Mouse (Mus musculus): ENCODE measurements around the gene Babam2.
"Not testable (repeated sequence)": the region's sequence is repeated elsewhere in the genome, so short reads cannot be mapped to it uniquely, and the experiment has no call there.

The Babam2 gene

DNA sequence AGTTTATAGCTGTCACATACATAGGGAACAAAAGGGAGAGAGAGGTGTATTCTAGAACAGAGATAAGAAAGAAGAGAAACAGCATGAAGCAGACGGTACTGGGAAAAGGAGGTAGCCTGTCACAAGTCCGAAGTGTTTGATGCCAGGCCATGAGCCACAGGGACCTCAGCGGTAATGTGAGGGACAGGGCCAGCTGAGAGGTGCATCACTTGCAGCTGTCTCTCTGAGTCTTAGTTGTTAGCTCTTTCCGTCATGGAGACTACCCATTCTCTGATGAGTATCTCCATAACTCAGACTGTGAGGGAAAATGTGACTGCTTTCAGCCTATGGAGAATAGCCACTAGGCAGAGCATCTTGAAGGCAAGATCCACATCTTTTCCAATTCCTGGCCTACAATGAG, 253.0 kb downstream of the Babam2 start:
- no peak for DNase-seq

GRCm38 (mm10) chr5:31955184-31955583, 257.7 kb downstream of the Babam2 start:
- DNase-seq: no peak

- peak; percentile 43 for DNase-seq
Observed at GRCm38 (mm10) chr5:31956336-31956735, 258.9 kb downstream of the Babam2 start.

GRCm38 (mm10) chr5:31959886-31960285, 262.4 kb downstream of the Babam2 start:
- no peak for DNase-seq

DNA sequence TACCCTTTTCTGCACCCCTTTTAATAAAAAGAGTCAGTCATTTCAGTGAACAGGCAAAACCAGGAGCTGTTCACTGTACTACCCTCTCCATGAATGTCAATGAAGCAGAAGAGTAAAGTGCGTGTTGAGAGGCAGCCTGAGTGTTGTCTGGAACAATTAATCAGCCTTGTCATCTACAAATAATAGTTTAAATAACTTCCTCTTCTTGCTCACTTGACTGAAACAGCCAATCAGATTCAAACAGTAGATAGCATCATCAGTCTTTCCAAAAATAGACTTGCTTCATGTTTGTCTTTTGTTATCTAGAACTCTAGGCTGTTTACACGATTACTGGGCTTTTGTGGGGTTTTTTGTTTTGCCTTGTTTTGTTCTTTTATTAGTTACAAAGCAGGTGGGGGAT, 263.9 kb downstream of the Babam2 start:
- DNase-seq: no peak

DNA sequence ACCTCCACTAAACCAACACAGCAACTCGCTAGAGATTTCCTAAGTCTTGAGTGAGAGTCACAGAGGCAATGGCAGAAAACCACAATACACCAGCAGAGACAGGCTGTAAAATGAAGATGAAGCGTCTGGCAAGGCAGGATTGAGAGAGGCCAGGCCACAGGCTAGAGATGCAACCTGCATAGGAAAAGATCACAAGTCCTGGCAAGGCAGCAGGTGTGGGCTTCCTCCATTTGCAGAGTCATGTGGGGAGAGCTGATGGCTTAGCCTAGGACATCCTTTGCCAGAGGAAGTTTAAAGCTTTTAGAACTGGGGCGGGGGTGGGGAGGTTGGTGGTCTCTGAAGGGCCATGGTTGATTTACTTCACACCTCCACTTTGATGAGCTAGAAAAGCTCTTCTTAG, 264.9 kb downstream of the Babam2 start:
- DNase-seq: peak; percentile 54

DNA sequence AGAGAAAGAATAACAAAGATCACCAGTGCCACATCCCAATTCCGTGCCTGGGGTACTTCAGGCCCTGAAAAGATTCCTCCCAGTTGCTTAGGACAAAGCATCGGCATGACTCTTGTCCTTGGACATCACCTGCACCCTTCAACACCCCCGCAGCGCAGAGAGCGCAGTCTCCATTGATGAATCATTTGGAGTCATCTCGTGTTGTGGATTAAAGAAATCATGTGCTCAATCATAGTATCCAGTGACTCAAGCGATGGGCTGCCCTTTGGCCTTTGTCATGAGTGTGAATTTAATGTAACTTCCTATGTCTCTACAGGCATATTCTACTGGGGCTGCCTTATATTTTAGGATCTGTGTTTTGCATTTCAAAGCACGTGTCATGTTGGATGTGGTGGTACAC, 265.9 kb downstream of the Babam2 start:
- DNase-seq: no peak

GRCm38 (mm10) chr5:31963851-31964250, 266.4 kb downstream of the Babam2 start:
- DNase-seq: peak; percentile 82

DNA sequence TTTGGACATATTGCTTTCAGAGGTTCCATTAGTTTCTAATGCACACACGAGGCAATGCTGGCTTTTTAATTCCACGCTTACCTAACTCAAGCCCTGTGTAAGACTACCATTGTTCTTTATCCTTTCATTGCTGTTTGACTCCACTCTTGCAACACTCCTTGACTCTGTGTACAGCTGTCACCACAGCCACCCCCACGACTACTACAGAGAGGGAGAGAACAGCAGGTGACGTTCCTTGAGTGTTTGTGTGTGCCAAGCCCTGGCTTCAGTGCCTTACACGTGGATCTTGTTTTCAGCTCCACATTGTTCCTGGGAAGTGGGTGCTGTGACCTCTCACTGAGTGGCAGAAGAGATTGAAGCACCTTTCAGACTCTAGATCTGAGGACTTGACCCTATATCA, 269.3 kb downstream of the Babam2 start:
- DNase-seq: peak; percentile 55

GRCm38 (mm10) chr5:31967526-31967925, 270.0 kb downstream of the Babam2 start:
- DNase-seq: no peak

DNA sequence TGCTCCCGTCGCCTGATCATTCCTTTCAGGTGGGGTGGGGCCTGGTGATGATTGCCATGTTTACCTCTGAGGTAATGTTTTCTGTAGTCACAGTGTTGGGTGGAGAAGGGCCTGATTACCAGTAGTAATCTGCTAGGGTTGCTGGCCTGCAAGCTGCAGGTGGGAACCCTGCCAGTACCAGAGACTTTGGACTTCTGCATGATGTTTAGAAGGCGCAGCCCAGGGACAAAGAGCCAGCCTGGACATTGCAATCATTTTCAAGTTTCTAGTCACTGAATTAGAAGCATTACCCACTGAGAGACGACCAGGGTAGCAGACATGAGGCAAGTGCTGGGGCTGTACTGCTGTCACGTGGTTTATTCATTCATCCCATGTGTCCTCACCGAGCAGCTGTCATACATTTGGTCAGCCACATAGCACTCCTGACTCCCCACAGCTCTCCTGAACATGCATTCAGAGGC, 270.6 kb downstream of the Babam2 start:
- DNase-seq: no peak

- DNase-seq: not testable (repeated sequence)
Observed at GRCm38 (mm10) chr5:31972416-31972815, 274.9 kb downstream of the Babam2 start.

- DNase-seq: no peak
Observed at GRCm38 (mm10) chr5:31974614-31975168, 277.2 kb downstream of the Babam2 start.

DNA sequence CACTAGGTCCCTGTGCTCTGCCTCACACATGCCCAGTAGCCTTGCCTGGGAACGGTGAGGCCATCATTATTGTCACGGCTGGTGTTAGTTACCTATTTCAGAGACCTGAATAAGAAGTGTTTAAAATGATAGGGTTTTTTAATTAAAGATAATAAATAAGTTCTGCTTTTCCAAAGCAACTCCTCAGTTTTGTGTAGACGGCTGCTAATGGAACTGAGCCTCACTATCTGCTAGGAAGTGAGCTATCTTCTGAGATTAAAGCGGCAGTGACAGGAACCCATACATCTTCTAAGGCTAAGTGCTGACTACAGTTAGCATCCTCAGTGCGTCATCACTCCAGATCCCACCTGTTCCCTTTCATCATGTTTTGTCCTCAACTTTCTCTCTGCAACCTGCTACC, 284.6 kb downstream of the Babam2 start:
- DNase-seq: no peak

DNA sequence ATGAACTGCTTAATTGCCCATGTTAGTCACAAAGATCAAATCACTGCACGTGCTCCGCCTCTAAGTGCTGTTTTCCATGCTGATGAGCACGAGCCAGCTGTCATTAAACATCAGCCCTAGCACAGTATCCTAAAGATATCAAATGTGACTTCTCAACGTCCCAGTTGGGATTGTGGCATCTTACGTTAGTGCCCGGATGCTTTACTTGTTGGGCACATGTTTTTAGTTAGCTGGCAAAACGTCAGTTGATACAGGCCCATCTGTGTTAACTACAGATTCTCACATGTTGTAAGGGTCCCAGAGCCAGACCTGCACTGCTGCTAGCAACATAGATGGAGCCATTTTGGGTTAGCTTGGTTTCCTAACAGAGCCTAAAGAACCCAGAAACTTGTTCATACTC, 285.7 kb downstream of the Babam2 start:
- no peak for DNase-seq

DNA sequence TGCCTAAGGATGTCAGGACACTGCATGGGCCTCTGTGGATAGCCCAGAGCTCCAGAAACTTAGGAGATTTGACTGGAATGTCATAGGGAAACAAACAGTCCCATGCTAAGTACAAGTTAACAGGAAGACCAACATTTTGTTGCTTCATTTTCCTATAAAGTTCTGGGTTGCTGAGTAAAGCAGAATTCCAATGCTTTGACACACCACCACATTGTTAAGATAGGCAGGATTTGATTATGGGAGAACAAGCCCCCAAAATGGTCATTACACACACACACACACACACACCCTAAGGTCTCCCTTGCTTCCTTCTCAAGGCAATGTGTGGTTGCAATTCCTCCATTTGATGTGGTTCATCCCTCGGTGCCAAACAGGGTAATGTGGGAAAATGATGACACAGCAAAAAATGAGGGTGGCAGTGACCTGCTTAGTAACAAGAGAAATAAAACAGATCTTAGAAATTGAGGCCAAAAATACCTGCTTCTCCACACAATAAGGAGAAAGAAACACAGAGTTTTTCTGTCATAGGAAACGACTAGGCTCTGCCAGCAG, 286.4 kb downstream of the Babam2 start:
- no peak for DNase-seq

DNA sequence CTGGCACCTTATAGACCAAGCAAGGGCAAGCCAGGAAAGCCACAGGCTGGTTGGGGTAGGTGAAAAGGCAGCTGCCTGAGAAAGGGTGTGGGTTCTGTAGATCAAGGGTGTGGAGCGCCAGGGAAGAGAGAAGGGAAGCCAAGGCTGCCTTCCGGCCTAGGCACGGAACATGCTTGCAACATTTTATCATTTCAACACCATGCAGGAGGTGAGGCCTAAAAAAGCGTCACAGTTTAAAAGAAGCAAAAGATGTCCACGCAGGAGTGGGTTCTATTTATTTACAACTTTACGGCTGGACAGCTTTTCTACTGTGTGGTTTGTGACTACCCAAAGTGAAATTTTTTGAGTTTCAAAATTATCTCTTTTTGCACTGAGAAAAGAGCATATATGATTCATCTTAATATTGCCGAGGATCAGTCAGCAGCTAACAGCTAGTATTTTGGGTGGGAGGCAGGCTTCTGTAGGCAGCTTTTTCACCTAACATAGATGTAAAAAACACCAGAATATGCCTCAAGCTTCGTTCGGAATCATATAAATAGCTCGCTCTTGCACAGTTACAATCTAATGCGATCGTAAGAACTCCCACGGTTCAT, 287.0 kb downstream of the Babam2 start:
- DNase-seq: peak; percentile 78

- no peak for DNase-seq
Observed at GRCm38 (mm10) chr5:31985021-31985420, 287.5 kb downstream of the Babam2 start.

- DNase-seq: no peak
Observed at GRCm38 (mm10) chr5:31987541-31988307, 290.2 kb downstream of the Babam2 start.

- no peak for DNase-seq
Observed at GRCm38 (mm10) chr5:31997189-31997954, 299.9 kb downstream of the Babam2 start.

DNA sequence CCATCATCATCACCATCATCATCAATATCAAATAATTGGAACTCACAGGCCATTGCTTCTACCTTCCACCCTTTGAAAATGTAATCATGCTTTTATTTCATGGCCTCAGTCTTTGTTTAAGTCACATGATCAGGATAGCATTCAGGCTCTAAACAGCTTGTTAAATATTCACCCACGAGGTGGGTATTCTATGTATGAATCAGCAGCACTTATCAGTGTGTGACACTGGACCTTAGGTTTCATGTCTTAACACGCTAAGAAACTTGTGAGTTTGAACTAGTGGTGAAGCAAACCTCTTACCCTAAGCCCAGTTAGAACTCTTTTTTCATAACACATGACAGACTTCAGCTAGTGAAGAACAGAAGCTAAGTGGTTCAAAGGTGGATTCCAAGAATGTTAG, 301.3 kb downstream of the Babam2 start:
- no peak for DNase-seq

GRCm38 (mm10) chr5:32000076-32000475, 302.6 kb downstream of the Babam2 start:
- no peak for DNase-seq

DNA sequence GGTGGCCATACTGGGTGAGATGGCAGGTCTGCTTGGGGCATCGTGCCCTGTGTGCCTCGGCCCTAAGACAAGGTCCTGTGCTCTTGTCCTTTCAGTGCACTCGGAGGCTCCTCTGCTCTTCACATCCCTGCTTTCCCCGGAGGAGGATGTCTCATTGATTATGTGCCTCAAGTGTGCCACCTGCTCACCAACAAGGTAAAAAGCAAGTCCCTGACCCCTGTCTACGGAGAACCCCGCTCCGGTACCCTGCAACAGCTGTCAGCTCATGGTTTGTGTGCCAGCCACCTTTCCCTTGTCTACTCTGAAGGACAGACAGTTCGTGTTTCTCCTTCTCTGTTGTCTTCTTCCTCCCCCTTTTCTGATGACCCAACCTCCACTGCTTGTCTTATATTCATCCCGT, 303.8 kb downstream of the Babam2 start:
- no peak for DNase-seq

All from thymus, postnatal 14 days (tissue).